Mouse (Mus musculus): ENCODE measurements around the gene Htra1.

DNA sequence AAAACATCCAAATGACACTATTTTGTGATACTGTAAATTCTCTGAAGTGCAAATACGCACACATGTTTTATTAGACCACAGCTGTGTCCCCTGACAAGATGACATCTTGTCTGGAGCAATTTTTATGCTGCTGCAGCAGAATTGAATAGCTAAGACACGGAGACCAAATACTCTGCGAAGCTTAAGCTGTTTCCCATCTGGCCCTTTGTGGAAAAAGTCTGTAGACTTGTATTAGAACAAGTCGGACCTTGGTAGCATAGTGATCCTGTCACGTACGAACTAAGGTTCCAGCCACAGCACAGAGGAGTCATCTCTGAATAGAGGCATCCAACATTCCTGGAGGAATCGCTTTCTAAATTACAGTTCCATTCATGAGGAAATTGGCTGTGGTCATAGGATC is 48.4 kb downstream of the Htra1 start:
- TF ChIP-seq GATA1 (IDR thresholded peaks at IDR 0.05; ENCODE audit: borderline replicate concordance, low read length) (no peak), FLI1 (IDR thresholded peaks at IDR 0.05; ENCODE audit: low read length) (no peak)

Data from megakaryocyte, embryonic 14.5 days (primary cell).